Mouse (Mus musculus) thymus, postnatal 14 days (tissue): ENCODE measurements at regions not wholly inside any gene's neighbourhood (a gene's known extent, or its start where the extent isn't known, plus 50 kb on each side); places are given as distances from the start of the nearest gene placed in this dataset.
"Not testable (repeated sequence)": the region's sequence is repeated elsewhere in the genome, so short reads cannot be mapped to it uniquely, and the experiment has no call there.

Source experiments
- DNase-seq: peaks from one replicate; pipeline ENCODE4 v3.0.0; 2021

DNA sequence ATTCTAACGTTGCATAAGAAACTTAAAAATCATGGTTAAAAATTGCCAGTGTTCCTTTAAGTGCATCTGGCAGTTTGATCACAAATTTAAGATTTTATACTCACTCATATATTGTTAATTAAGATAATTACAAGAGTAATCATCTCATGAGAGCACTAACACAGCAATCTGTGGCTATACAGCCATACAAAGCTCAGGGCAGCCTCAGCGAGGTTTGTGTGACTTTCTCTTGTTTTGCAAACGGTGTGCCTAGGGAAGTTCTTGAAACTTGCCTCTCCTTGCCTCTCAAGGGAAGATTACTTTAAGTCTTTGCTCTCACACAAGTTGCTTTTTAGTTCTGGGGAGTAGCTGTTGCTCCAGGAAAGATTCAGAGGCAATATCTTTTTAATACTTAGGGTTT lies 58.1 kb upstream of the Slc1a4 start:
- no peak for DNase-seq

DNA sequence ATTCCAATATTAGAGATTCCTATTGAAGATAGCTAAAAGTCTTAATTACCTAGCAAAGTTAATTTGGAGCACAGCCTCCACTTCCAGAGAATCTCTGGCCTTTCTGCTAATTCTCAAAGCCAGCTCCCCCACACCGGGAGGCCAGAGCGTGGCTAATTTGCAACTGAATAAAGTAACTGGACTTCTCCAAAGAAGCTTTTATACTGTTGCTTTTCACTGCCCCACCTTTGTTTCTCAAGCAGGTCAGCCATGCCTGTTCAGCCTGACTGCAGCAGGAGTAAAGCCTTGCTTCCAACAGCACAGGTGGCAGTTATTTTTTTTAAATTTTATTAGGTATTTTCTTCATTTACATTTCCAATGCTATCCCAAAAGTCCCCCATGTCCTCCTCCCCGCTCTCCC lies 60.8 kb upstream of the Slc1a4 start:
- not testable (repeated sequence) for DNase-seq

DNA sequence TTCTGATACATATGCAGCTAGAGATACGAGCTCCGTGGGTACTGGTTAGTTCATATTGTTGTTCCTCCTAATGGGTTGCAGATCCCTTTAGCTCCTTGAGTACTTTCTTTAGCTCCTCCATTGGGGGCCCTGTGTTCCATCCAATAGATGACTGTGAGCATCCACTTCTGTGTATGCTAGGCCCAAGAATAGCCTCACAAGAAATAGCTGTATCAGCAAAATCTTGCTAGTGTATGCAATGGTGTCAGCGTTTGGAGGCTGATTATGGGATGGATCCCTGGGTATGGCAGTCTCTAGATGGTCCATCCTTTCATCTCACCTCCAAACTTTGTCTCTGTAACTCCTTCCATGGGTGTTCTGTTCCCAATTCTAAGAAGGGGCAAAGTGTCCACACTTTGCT lies 61.3 kb upstream of the Slc1a4 start:
- DNase-seq: not testable (repeated sequence)

DNA sequence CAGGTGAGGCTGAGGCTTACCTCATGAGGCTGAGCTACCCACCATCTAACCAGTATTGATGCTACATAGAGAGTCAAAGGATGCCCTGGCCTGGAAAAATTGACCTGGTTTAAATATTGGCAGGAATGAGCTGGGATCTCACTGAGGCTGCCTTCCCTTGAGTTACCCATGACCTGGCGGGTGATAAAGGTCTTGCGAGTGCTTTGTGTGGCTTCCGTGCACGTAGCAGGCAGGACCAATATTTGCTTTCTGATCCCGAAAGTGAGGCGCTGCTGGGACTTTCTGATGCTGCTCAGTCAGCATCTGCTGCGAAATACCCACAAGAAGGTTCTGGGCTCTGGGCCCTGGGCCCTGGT lies 63.3 kb upstream of the Slc1a4 start:
- no peak for DNase-seq

DNA sequence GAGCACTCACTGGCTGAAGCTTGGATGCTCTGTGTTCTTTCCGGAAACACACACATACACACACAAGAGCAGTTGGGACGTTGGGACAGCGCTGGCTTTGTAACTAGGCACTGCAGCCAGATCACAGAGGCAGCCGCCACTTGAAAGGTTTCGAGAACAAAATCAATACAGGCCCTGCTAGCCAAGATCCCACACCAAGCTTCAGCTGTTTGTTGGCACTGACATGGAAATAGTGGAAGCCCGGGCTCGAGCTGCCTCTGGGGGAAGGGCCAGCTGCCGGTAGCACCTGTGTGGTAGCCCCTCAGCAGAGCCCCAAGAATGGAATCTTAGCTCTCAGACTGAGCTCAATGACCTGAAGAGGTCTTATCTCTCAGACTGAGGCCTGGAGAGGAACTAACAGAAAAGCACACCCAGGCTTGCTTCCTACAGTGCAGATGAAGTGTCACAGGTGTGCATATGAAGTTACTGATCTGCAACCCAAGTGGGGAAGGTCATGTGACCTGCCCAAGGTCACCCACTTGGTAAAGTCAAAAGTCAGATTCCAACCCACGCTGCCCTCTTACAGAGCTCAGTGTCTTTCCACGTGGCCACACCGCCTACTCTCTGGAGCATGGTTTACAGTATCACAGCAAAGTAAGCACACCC lies 63.8 kb upstream of the Slc1a4 start:
- no peak for DNase-seq

DNA sequence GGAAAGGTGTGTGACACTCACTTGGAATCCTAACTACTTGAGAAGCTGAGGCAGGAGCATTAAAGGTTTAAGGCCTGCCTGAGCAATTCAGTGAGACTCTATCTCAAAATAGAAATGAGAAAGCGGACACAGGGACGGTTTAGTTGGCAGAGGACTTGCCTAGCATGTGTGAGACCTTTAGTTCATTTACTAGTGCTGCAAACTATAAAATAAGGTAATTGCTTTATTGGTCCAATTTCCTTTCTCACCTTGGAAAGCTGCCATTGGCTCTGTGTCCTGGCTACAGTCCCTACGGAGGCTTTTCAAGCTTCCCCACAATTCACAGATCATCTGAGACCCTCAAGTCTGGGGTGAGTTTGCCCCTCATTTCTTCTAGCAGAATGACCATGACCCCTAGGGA lies 64.4 kb upstream of the Slc1a4 start:
- no peak for DNase-seq

DNA sequence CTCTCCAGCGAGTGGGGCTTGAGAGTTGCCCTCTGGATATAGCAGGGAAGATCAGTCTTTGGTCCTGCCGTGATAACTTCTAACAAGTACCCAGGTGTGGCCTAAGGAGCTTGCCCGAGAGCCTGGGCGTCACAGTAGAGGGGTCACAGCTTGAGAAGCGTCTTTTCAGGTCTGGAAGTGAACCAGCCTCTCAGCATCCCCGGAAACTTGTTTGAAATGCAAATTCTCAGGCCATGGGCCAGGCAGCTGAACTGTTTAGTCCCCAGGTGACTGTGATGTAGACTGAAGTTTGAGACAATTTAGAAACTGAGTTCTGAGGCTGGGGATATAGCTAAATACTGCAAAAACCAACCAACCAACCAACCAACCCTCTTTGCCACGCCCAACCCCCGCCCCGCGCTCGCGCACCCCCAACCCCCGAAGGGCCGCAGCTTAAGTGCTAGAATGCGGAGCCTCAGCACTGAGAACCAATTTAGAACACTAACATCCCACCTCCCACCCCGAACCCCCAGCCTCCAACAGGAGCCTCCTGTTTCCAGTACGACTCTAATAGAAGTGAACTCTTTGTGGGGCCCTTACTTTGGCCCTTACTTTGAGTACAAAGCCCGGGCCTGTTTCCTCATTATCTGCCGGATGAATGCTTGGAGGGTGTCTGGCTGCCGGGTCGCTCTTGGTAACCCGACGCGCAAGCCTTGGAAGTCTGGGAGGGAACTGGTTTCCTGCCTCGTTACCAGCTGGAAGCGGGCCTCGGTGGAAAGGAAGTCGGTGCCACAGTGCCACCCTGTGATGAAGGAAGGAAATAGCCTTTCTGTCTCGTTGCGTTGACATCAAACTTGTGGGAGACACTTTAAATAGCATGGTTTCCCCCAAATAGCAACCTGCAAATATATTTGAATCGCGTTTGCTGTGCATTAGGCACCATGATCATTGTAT lies 68.1 kb upstream of the Slc1a4 start:
- DNase-seq: peak; percentile 63

DNA sequence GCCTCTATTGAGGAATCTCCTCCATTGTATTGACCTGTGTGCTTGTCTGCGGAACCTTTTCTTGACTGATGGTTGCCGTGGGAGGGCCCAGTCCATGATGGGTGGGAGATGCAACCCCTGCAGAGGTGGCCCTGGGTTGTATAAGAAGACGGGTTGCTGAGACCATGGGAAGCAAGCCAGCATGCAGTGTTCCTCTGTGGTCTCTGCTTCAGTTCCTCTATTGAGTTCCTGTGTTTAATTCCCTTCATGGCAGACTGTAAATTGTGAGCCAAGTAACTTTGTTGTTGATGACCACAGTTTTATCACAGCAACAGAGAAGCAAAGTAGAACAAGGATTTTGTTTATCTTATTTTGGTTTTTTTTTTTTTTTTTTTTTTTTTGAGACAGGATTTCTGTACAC lies 70.9 kb upstream of the Slc1a4 start:
- no peak for DNase-seq

DNA sequence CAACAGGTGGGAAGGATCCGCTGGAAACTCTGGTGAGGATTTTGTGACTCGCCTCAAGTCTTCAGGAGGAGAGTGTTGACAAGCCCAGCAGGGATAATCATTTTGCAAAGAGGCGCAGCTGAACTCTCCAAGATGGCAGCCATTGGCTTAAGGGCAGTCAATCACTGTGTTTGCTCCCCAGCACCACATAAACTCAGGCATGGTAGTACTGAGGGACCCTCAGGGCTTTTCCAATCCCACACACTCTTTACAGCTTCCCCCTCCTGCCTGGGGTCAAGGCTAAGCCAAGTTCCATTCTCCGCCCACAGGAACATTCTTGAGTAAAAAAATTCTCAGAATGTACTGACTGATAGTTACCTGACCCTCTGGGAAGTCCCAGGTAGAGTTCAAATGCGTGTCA lies 72.0 kb upstream of the Slc1a4 start:
- no peak for DNase-seq

DNA sequence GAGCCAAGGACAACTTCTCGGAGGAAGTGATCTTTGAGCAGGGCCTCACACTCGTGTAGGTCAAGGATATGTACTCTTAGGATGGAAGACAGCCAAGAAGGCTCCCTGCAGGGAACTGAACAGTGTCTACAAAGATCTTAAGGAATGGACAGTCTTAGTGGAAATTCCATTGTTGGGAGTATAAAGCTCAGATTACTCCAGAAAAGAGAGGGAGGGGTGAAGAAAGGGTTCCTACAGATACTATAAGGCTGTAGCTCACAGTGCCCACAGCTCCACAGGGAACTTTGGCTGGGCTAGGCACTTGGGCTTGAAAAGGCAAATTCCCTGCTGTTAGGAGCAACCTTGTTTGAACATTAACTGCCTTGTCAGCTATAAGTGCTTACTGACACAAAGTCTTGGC lies 85.6 kb upstream of the Slc1a4 start:
- DNase-seq: no peak

DNA sequence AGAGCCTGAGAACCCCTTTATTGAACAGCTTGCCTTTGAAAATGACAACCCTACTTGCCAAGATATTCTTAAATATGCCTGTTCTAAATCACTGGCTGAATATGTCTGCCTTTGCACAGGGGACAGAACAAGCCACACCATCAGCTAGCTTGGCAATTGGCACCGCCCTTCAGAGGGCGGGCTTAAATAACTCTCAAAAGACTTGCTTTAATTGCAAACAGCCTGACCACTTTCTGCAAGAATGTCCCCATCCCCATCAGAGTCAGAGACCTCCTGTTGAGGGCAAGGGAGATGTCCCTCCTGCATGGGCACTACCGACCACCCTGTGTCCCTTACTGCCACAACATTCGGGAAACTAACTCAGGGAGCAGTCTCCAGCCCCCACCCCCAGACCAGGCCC lies 88.4 kb upstream of the Slc1a4 start:
- DNase-seq: no peak

DNA sequence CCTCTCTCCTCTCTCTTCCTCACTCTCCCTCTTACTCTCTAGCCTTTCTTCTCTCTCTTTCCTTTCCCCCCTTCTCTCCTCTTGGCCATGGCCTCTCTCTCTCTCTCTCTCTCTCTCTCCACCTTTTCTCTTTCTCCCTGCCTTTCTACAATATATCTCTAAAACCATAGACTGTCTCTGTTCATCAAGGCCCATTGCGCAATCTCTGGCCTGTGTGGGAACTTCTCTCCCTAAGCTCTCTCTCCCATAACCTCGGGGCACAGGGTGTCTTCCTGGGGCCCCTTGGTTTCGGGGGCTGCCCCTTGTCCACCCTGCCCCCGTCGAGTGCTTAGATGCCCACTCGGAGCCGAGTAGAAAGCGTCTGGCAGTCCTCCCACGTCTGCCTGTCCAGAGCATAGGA lies 103.5 kb upstream of the Slc1a4 start:
- DNase-seq: no peak

DNA sequence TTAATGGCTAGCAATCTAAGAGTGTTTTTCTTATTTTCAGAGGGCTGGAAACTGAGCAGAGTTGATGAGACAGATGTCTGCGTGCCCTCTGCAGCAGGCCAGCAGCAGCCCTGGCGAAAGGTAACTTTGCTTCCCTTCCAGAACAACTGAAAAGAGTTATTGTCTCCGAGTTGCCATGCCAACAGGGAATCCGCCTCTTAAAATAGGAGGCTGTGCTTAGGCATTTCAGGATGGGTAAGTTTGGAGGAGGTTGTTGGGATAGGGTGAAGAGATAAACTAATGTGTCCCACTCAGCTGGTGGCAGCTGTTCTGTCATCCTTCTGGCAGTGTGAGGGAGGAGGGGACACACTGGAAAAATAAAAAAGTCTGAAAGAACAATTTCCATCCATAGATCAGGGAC lies 100.6 kb upstream of the Sertad2 start:
- no peak for DNase-seq

DNA sequence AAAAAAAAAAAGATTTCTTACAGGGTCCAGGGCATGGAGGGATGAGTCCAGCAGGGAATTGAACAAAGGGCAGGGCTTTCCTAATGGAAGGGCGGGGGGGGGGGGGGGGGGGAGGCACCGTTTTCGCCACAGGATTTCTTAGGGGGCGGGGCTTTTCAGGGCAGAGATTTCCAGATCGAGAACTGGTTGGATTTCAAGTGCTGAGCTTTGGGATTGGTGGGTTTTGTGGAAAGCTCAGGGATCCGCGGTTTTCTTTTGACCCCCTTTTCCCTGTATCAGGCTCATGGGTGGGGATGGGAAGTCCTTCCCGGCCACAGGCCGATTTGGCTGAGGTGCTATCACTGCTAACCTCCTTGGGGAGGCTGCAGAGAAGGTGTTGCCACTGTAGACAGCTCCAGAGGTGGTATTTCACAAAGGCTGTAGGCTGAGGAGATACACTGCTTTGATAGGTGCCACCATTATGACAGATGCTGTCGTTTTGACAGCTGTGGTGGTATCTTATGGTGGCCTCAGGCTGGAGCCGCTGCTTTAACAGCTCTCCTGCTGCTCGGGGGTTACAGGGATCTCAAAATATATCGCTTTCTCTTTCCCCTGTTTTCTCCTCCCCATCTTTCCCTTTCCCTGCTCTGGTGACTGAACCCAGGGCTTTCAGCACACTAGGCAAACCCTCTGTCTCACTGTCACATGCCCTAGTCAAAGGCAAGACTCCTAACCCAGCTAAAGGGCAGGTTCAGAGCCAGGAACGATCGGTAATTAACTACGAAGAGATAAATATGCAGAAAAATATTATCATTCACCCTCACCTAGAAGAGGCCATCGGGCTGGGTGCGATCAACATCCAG lies 97.8 kb upstream of the Sertad2 start:
- DNase-seq: no peak

DNA sequence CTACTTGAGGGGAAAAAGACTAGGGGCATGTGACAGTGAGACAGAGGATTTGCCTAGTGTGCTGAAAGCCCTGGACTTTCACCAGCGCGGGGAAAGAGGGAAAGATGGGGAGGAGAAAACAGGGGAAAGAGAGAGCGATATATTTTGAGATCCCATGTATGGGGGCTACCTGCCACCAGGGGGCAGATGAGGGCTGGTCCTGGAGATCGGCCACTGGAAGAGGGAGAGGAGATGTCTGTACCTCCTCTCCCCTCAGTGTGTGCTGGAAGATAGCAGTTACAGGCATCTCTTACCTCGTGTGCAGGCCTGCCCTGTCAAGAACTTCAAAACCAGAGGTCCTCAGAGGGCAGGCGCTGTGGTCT lies 97.2 kb upstream of the Sertad2 start:
- peak; percentile 76 for DNase-seq

DNA sequence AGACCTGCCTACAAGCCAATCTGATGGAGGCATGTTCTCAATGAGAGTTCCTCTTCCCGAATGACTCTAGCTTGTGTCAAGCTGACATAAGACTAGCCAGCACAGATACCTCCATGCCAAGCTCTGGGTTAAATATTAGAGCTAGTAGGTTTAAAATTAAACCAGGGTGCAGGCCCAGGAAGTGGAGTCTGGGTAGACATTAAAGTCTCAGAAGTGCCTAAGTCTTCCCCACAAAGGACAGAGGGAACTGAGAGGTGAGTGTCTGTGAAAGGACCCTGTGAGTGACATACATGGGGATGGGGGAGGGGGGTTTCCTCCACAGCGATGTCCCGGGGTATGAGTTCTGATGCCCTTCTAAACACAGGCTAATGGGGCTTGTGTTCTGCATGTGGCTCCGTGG lies 90.2 kb upstream of the Sertad2 start:
- no peak for DNase-seq

DNA sequence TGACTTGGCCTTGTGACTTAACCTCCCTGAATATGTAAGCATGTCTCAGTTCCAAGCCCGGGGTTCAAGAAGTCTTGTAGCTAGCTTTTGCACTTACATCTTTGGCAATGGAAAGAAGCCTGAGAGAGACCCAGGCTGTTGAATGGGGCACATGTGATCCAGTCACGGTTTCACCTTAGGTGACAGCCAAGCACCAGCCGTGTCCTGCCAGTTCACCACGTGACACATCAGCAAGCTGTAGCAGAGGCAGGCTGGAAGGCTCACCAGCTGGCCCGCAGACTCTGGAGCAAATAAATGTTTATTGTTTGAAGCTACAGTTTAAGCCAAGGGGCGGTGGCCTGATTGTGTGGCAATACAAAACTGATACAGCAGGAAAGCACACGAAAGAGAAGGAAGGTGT lies 89.3 kb upstream of the Sertad2 start:
- DNase-seq: no peak

DNA sequence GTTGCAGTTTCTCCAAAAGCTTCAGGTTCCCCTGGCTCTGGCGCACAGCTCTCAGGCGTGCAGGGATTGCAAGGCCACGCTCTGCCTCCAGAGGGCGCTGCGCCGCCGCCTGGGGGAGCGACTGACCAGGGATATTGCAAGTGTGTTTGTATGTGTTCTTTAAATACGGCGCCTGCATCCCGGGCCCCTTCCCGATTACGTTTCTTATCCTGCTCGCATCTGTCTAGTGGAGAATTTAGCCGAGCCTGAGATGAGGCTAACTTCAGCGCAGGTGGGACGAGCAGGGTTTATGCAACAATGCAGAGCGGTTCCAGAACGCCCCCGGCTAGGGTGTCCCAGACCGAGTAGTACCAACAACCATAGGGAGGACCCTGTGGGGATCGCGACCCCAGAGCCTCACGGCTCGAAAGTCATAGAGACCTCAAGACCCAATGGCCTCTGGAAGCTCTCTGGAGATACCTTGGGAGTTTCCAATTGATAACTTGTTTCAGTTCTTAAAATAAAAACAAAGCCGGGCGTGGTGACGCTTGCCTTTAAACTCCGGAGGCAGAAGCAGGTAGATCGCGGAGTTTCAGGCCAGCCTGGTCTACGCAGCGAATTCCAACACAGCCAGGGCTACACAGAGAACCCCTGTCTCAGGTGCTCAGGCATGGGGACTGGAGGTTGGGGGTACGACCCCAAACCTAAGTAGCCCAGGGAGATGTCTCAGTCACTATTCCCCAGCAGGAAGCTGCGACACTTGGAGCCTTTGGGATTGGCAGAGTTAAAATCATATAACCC lies 87.8 kb upstream of the Sertad2 start:
- DNase-seq: peak; percentile 87

DNA sequence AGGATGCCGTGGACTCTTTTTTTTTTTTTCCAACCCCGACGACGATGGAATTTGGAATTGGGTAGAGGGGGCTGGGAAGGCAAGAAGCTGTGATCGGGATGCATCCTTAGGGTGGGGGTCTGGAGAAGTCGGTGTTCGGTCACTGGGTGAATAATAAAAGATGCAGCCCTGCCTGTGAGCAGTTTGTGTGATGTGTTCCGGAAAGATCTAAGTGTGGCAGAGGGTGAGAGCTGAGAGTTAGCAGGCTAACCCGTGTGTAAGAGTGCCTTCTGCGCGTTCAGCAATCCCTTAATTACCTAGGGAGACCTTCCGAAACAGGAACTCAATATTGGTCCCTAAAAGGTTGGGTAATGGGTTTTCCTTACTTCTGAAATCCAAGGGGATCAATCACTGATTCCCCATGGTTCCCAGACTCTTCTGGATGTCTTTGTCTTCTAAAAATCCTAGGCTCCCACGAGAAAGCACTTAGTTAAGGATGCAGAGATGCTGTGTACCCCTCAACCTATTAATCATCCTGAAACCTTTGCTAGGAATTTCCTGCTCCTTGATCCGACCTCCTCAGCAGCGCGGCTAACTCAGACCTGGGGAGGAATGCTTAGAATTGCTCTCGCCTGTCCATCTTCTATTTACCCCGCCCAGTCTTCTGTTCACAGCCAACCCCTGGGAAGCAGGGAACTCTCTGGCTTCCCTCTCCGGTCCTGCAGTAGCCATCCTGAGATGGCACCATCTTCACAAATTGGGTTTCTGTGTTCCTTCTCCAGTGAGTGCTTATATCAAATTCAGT lies 87.0 kb upstream of the Sertad2 start:
- DNase-seq: no peak

DNA sequence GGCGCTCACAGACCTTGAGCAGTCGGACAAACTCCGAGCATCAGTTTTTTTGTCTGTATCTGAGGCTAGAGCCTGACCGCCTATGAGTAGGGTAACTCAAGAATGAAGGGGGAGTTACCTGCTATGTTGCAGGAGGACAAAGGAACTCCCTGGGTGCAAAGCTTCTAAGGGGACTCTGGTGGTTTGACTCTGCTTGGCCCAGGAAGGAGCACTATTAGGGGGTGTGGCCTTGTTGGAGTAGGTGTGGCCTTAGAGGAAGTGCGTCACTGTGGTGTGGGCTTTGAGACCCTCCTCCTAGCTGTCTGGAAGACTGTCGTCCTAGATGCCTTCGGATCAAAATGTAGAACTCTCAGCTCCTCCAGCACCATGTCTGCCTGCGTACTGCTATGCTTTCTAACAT lies 83.9 kb upstream of the Sertad2 start:
- DNase-seq: no peak

DNA sequence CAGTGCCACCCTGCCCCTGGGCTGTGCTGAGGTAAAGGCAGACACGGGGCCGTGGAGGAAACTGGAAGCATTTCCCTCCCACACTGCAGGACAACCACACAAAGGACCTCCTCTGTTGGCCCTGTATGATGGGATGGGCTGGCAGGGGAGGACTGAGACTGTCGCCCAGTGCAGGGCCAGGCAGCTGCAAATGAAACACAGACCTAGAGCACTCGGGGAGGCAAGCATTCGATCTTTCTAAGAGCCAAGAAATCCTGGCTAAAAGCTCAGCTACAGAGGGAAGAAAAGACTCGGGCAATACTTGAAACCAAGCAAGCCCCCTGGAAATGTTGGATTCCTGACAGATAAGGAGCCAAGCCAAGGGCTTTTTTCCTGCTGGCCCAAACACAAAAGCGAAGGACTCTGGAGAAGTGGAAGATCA lies 82.5 kb upstream of the Sertad2 start:
- DNase-seq: no peak

DNA sequence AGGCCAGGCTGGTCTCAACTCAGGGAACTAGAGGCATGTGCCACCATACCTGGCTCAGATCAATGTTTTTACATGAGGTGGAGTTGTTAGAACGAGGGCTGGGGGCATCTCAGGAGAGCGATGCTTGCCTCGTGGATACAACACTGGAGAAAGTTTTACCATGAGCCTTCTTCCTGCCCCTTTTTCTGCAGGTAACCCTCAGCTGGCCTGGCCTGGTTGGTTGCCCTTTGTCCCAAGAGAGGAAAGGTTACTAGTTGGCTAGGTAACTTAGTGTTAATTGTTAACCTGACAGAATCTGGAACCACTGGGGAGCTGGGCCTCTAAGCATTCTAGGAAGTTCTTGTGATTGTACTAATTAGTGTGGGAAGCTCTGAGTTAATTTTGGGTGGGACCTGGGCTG lies 81.0 kb upstream of the Sertad2 start:
- DNase-seq: no peak
